Mouse (Mus musculus) olfactory bulb, adult 2 months (tissue): Measurements from ENCODE around the gene Sarnp. TPM values are rescaled to one million over a fixed set of nuclear protein-coding genes. Genes with fewer than 3 reads are reported as not detected.

Experiments used
- H3K27ac ChIP-seq: fragments of 200-500 bp; 2 replicates; pipeline ENCODE4 v1.5.1; 2012; ENCODE audit warnings: low read depth, low read length; ENCODE audit not compliant: insufficient read depth
- H3K4me1 ChIP-seq: fragments of 200-500 bp; 2 replicates; pipeline ENCODE4 v1.6.1; 2012; ENCODE audit warnings: low read length; ENCODE audit not compliant: control insufficient read depth, insufficient read depth
- H3K4me3 ChIP-seq: fragments of 200-500 bp; 2 replicates; pipeline ENCODE4 v1.5.1; 2012; ENCODE audit warnings: mild to moderate bottlenecking, low read depth, low read length, moderate library complexity; ENCODE audit not compliant: insufficient read depth
- CTCF ChIP-seq: fragments of 200-500 bp; IDR thresholded peaks from 2 replicates; pipeline ENCODE4 v1.5.1; 2012; ENCODE audit warnings: low read depth, mild to moderate bottlenecking, low read length, moderate library complexity; ENCODE audit not compliant: insufficient read depth
- POLR2A ChIP-seq: fragments of 200-500 bp; IDR thresholded peaks from 2 replicates; pipeline ENCODE4 v1.6.1; 2012; ENCODE audit warnings: mild to moderate bottlenecking, low read depth, low read length, moderate library complexity; ENCODE audit not compliant: insufficient read depth
- WGBS: fragments of 180-500 bp; shearing (Covaris S2); methylation state at CpG from one replicate; pipeline ENCODE4 v1.1.7; 2018; 5-methylcytosine and 5-hydroxymethylcytosine counted together
- polyA plus RNA-seq: library from polyadenylated mRNA; stranded (reverse); fragments of >200 nt; gene quantifications from 2 replicates; pipeline ENCODE4 v1.2.4, GENCODE M21; 2012; ENCODE audit warnings: low replicate concordance; ENCODE audit not compliant: missing spikeins, insufficient read depth, insufficient read length

The Sarnp gene
- polyA plus RNA-seq, 1 experiment, result not detected

DNA sequence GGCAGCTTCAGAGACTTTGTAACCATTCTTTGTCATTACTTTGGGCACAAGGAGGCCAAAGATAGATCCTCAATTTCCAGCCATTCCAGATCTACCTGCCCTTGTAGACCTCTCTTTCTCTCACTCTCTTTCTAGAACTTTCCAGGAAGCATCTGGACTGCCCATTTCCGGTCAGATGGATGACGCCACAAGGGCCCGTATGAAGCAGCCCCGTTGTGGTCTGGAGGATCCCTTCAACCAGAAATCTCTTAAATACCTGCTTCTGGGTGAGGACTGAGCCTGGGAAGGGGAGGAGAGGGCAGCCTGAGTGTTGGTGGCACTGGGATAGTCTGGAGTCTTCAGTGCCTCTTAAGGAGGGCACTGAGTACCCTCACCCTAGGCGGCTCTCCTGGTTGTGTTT, 22.7 kb upstream of the Sarnp start:
- 91% methylated on average over 5 of the region's 5 CpGs for WGBS
- TF ChIP-seq CTCF, result no peak
- TF ChIP-seq POLR2A, result no peak
- Histone ChIP-seq H3K4me1 (peaks cover 2% of the 10 kb centered on the region; the same call in 1 of the 2 replicates), H3K27ac (no peak overlapping the region), H3K4me3 (no peak overlapping the region)

DNA sequence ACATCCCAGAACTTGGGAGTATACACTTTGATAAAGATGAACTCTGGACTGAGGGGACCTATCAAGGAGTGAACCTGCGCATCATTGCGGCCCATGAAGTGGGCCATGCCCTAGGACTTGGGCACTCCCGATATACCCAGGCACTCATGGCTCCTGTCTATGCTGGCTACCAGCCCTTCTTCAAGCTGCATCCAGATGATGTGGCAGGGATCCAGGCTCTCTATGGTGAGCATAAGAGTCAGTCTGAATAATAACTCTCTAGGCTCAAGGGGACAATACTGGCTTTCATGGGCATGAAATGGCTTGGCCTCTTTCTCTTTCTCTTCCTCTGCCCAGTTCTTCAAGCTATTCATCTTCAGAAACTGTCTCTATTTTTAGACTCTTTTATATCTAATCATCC, 21.6 kb upstream of the Sarnp start:
- H3K27ac ChIP-seq, result no peak overlapping the region
- peaks cover 2% of the 10 kb centered on the region; the same call in 1 of the 2 replicates for H3K4me1 ChIP-seq
- TF ChIP-seq CTCF, result no peak
- TF ChIP-seq POLR2A, result no peak
- 83% methylated on average over 3 of the region's 3 CpGs for WGBS
- no peak overlapping the region for H3K4me3 ChIP-seq

DNA sequence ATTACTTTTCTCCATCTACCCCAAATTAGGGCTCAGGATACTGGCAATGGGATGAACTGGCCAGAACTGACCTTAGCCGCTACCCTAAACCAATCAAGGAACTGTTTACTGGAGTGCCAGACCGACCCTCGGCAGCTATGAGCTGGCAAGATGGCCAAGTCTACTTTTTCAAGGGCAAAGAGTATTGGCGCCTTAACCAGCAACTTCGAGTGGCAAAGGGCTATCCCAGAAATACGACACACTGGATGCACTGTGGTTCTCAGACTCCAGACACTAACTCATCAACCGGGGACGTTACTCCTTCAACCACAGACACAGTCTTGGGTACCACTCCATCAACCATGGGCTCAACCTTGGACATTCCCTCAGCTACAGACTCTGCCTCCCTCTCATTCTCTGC, 18.5 kb upstream of the Sarnp start:
- WGBS, result 94% methylated on average over 8 of the region's 8 CpGs
- Histone ChIP-seq H3K4me1 (peaks cover 17% of the 10 kb centered on the region), H3K27ac (no peak overlapping the region), H3K4me3 (no peak overlapping the region)
- TF ChIP-seq CTCF (no peak), POLR2A (no peak)

DNA sequence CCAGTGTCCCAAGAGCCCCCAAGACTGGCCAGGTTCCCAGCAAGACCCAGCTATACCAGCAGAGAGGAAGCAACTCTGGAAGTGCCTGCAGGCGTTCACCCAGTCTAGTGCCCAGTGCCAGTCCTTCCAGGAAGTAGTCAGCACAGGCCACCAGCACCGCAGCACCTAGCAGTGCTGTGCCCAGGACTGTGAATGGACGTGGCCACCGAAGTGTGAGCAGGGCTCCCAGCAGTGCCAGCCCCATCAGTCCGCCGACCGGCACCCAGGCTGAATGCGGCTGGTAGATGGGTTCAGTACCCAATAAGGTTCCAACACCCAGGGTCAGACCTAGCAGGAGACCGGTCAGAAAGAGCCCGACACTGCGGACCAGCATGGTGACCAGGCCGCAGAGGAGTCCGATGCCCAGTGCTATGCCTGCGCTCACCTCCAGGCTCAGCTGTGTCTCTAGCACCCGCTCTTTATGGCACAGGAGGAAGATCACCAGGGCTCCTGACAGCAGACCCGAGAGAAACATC, 15.1 kb upstream of the Sarnp start:
- Histone ChIP-seq H3K27ac (no peak overlapping the region), H3K4me3 (peak overlapping the region; percentile 44), H3K4me1 (peaks cover 28% of the 10 kb centered on the region)
- TF ChIP-seq CTCF (no peak), POLR2A (no peak)
- 83% methylated on average over 16 of the region's 16 CpGs for WGBS

DNA sequence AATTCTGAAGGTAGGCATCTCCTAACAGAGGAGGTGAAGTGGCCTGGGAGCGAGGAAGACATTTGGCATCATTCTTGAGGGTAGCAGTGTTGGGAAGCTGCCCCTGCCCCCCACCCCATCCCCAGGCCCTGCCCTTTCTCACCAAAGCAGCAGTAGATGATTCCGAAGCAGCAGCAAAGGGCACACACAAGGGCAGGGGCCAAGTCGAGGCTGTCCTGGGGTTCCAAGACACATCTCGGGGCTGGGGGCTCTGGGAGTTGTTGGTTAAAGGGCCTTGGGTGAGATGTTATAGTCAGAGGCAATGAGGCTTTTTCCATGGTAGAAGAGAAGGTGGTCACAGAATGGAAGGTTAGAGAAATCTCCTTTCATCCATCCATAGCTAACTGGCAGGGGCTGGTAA, 14.2 kb upstream of the Sarnp start:
- TF ChIP-seq CTCF (no peak), POLR2A (no peak)
- H3K4me3 ChIP-seq, result peak overlapping the region; percentile 44

DNA sequence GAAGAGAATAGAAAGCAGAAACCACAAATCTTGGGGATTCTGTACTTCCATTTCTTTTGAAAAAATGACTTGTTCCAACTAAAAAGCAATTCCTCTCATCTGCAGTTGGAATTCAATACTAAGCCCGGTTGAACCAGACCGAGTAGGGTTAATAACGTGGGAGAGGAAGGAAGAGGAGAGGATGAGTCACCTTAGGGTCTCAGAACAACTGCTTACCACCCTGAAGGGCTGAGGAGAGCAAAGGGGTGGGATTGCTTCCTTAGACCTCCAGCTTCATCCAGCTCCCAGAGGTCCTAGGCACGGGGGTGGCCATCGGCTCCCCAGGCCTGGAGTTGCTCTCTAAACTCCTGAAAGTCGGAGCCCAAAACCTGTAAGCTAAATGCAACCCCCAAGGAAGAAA, 13.8 kb upstream of the Sarnp start:
- H3K27ac ChIP-seq, result peak overlapping the region; percentile 95
- H3K4me3 ChIP-seq, result peak overlapping the region; percentile 58
- WGBS, result 5% methylated on average over 6 of the region's 6 CpGs
- peaks cover 35% of the 10 kb centered on the region for H3K4me1 ChIP-seq
- TF ChIP-seq CTCF (no peak), POLR2A (no peak)

More for the DNA sequence above, 14.2 kb upstream of the Sarnp start:
- 31% methylated on average over 4 of the region's 4 CpGs for WGBS
- H3K27ac ChIP-seq, result peak overlapping the region; percentile 78
- H3K4me1 ChIP-seq, result peaks cover 32% of the 10 kb centered on the region

DNA sequence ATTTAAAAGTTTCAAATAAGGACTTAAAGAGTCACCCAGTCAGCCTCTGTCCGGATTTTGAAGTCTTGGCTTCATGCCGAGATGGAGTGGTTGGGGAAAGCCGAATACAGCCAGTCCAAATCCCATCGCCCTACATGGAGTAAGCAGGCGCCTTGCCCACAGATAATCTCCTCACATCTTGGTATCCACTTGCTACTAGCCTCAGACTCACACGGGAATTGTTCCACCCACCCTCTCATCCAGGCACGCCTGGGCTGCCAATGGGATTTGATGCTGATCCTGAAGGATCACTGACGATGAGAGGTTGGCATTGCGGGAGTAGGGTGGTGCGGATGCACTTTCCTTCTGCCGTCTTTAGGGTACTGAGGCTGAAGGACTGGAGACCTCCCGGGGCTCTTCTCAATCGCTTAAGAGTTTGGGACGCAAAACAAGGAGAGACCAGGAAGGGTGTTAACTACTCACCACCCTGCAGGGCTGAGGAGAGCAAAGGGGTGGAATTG, 13.3 kb upstream of the Sarnp start, which contains the start of gene Dnajc14:
Gene Dnajc14, plus strand, starts transcription at position 292 of the 500 bp plus-strand sequence.
- WGBS, result under 1% methylated on average over 14 of the region's 14 CpGs
- Histone ChIP-seq H3K27ac (peak within 1 kb of the TSS; percentile 95), H3K4me1 (peaks cover 37% of the 10 kb centered on the region), H3K4me3 (peak within 1 kb of the TSS; percentile 58)
- TF ChIP-seq CTCF (no peak), POLR2A (no peak)

DNA sequence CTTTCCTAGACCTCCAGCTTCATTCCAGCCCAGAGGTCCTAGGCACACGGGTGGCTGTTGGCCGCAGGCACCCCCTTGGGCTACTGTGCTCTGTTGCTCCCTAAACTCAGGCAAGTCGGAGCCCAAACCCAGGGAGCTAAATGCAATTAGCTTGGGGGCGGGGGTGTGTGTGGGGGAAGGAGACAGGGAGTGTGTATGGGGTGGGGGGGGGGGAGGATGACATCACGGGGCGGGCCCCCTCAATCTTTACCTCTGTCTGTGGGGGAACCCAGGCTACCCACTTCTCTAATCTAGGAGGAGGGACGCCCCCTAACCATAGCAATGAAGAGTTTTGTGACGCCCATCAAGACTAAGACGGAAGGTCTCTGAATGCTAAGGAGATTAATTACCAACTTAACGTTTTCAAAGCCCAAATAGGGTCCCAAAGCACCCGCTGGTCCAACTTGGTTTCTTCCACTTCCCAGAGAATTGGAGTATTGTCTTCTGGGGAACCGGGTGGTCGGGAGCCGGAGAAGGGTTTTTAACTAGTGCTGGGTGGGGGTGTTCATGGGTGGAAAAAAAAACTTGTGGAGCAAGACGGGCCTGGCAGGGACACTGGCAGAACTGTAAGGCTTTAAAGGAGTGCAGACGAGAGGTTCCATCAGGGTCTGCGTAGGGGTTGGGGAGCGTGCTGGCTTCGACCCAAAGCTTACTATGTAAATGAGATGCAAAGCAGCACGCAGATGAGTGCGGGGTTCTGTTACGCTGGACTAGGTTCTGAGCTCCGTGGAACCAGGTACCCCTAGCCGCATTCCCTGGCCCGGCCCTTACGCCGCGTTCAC, 12.7 kb upstream of the Sarnp start, which contains the start of gene Tmem198b:
Gene Tmem198b, minus strand, starts transcription at position 100 of the 821 bp plus-strand sequence.
- Histone ChIP-seq H3K27ac (peak within 1 kb of the TSS; percentile 95), H3K4me1 (peaks cover 38% of the 10 kb centered on the region), H3K4me3 (peak within 1 kb of the TSS; percentile 58)
- TF ChIP-seq POLR2A (no peak; the same call in none of the 2 replicates), CTCF (no peak)
- under 1% methylated on average over 28 of the region's 28 CpGs for WGBS
